ENCODE assay signal across 9 mouse cellular contexts in the genomic region with DNA sequence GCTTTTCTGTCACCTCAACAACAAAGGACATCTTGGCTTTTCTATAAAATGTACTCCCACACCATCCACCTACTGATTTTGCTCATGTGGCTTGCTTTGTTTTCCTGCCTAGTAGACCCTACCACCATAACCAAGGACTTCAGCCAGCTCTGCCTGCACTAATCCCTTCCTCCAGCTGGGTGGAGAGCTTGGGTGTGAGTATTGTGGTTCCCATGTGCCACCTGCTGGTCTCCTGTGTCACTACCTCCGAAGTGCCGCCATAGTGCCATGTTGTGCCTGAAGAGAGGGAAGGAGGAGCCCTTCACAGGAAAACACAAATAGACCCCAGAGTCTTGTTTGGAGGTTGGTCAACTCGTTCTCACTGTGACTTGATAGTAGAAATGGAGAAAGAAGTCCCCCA.
A peak's percentile ranks its signal among the peaks of the same experiment; 100 is the strongest.
DNase-seq lines count a peak whose midpoint lies in the region; ATAC-seq and TF ChIP-seq lines count a peak whose summit lies in the region.
"Had no signal": no experiment of that assay in that cellular context is flagged by ENCODE, and none has a peak within 500 bp of the region (broad histone marks: within the 10 kb centered on the region; RNA-seq: fewer than 3 reads in every experiment).

No protein-coding gene starts in this region.

- TF ChIP-seq CTCF in intestine, postnatal 0 days (IDR thresholded peaks at IDR 0.05; ENCODE audit: low read depth): peak; percentile 95
- TF ChIP-seq CTCF in spleen, adult 2 months (IDR thresholded peaks at IDR 0.05; ENCODE audit: extremely low read depth, insufficient read depth, insufficient read length, insufficient replicate concordance): peak; percentile 62; the same call in 1 of the 2 replicates

- intact Hi-C loops in left cerebral cortex, postnatal 14 days (cut with DNase I): loop anchor here (2.0 kb wide), 1 partner anchor 834 kb away; no protein-coding TSS in a partner anchor

- WGBS in intestine, postnatal 0 days: 6% methylated on average over 3 of the region's 3 CpGs
- 13% methylated on average over 3 of the region's 3 CpGs for WGBS in midbrain, embryonic 15.5 days
- 7% methylated on average over 3 of the region's 3 CpGs for WGBS in spleen, adult 2 months

- no peaks in the 10 kb centered on the region for H3K36me3 ChIP-seq in intestine, postnatal 0 days (ENCODE audit: control insufficient read depth, insufficient read depth)
- H3K36me3 ChIP-seq in midbrain, embryonic 15.5 days (replicated peaks): no peaks in the 10 kb centered on the region
- no peaks in the 10 kb centered on the region for H3K36me3 ChIP-seq in spleen, adult 2 months (ENCODE audit: control insufficient read depth, insufficient read depth, low read length)
- H3K36me3 ChIP-seq: stomach, embryonic 15.5 days had no signal

- H3K4me3 ChIP-seq in intestine, postnatal 0 days (ENCODE audit: low read depth, low read length): no peak overlapping the region
- H3K4me3 ChIP-seq in midbrain, embryonic 15.5 days: no peak overlapping the region
- H3K4me3 ChIP-seq in spleen, adult 2 months (ENCODE audit: extremely low read depth, insufficient read depth, insufficient read length): no peak overlapping the region
- H3K4me3 ChIP-seq: stomach, embryonic 15.5 days had no signal

- H3K9me3 ChIP-seq in intestine, postnatal 0 days (ENCODE audit: control insufficient read depth): no peaks in the 10 kb centered on the region
- H3K9me3 ChIP-seq in midbrain, embryonic 15.5 days: no peaks in the 10 kb centered on the region
- H3K9me3 ChIP-seq: stomach, embryonic 15.5 days had no signal

- no peaks in the 10 kb centered on the region for H3K4me1 ChIP-seq in intestine, postnatal 0 days (replicated peaks; ENCODE audit: control insufficient read depth, insufficient read depth, low read length)
- H3K4me1 ChIP-seq in midbrain, embryonic 15.5 days: no peaks in the 10 kb centered on the region
- H3K4me1 ChIP-seq in spleen, adult 2 months (ENCODE audit: control insufficient read depth, insufficient read depth, insufficient read length): no peaks in the 10 kb centered on the region
- H3K4me1 ChIP-seq: stomach, embryonic 15.5 days had no signal

- no peak; the same call in 1 of the 2 replicates for TF ChIP-seq POLR2A in spleen, adult 2 months (IDR thresholded peaks at IDR 0.05; ENCODE audit: low read depth, low read length)

- H3K4me2 ChIP-seq in intestine, postnatal 0 days (replicated peaks; ENCODE audit: low read depth): no peak overlapping the region
- no peak overlapping the region for H3K4me2 ChIP-seq in midbrain, embryonic 15.5 days
- H3K4me2 ChIP-seq: stomach, embryonic 15.5 days had no signal

- DNase-seq in 416B (ENCODE audit: low read depth): peak; percentile 58
- peak; percentile 48 for DNase-seq in T-cell, adult 2 months (ENCODE audit: low spot score)
- peak; percentile 76 to 84 for DNase-seq in cerebellum, postnatal 25 days
- peak; percentile 64 to 81 for DNase-seq in frontal cortex, postnatal 36 days (ENCODE audit: low spot score in 2 of 2)
- DNase-seq in left cerebral cortex, postnatal 14 days (ENCODE audit: low spot score in 2 of 2): peak; percentile 73
- DNase-seq in spleen, adult 2 months (ENCODE audit: low read depth in 1 of 2, low spot score in 2 of 2): peak; percentile 3 to 26

- ATAC-seq in intestine, postnatal 0 days: peak; percentile 53
- ATAC-seq in midbrain, embryonic 15.5 days (replicated peaks): peak; percentile 82; the same call in 1 of the 2 replicates

- H3K27ac ChIP-seq in intestine, postnatal 0 days (ENCODE audit: low read depth, low read length): no peak overlapping the region
- no peak overlapping the region for H3K27ac ChIP-seq in midbrain, embryonic 15.5 days
- H3K27ac ChIP-seq in spleen, adult 2 months (ENCODE audit: insufficient read depth, low read length): no peak overlapping the region
- H3K27ac ChIP-seq: stomach, embryonic 15.5 days had no signal

- no peak overlapping the region for H3K9ac ChIP-seq in intestine, postnatal 0 days (ENCODE audit: low read depth, low read length)
- H3K9ac ChIP-seq in midbrain, embryonic 15.5 days: no peak overlapping the region
- H3K9ac ChIP-seq: stomach, embryonic 15.5 days had no signal

- no peaks in the 10 kb centered on the region for H3K27me3 ChIP-seq in intestine, postnatal 0 days (replicated peaks; ENCODE audit: control insufficient read depth, insufficient read depth, low read length)
- no peaks in the 10 kb centered on the region for H3K27me3 ChIP-seq in midbrain, embryonic 15.5 days (replicated peaks)
- no peaks in the 10 kb centered on the region for H3K27me3 ChIP-seq in spleen, adult 2 months (ENCODE audit: control insufficient read depth, insufficient read depth, low read length)
- H3K27me3 ChIP-seq: stomach, embryonic 15.5 days had no signal

Comparison
In these comparisons a context has a peak if more than half of its experiments do, and no peak if none do; other contexts are left out.
1. DNase-seq: peak in every context shown above with its lines; median percentile 80 in cerebellum, postnatal 25 days; 73 in left cerebral cortex, postnatal 14 days; 72 in frontal cortex, postnatal 36 days; 58 in 416B; 48 in T-cell, adult 2 months; 14 in spleen, adult 2 months.